ENCODE assay signal across 9 mouse cellular contexts in the genomic region with DNA sequence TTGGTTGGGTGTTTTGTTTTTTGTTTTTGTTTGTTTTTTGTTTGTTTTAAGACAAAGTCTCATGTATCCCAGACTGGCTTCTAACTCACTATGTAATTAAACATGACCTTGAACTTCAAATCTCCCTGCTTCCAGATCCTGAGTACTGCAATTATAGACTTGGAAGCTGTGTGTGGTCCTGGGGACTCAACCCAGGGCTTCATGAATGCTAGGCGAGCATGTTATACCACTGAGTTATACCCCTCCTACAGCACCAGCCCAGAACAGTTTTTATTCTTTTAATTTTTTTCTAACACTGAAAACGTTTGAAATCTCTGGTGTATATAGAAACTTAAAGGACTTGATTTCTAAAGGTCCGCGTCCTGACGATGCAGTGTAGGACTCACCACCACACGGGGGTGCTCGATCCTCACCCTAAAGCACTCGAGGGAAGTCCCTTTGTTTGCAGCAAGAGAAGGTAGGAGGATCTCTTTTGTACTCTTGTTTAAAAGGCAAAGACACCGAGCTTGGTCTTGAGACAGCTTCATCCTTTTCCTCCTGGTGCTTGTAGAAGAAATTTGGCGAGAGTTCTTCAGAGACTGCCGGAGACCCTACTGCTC.
A peak's percentile ranks its signal among the peaks of the same experiment; 100 is the strongest.
DNase-seq lines count a peak whose midpoint lies in the region; ATAC-seq and TF ChIP-seq lines count a peak whose summit lies in the region.
"Had no signal": no experiment of that assay in that cellular context is flagged by ENCODE, and none has a peak within 500 bp of the region (broad histone marks: within the 10 kb centered on the region; RNA-seq: fewer than 3 reads in every experiment).

No protein-coding gene starts in this region.

- H3K27me3 ChIP-seq in embryonic facial prominence, embryonic 10.5 days (replicated peaks; ENCODE audit: low read depth, poor library complexity, severe bottlenecking): no peaks in the 10 kb centered on the region
- H3K27me3 ChIP-seq in heart, adult 2 months (ENCODE audit: control insufficient read depth, insufficient read depth, low read length): no peaks in the 10 kb centered on the region
- H3K27me3 ChIP-seq in limb, embryonic 13.5 days: no peaks in the 10 kb centered on the region
- no peaks in the 10 kb centered on the region for H3K27me3 ChIP-seq in splenic B cell, adult 2 months (ENCODE audit: control insufficient read depth, insufficient read depth, low read length, poor library complexity, severe bottlenecking)
- H3K27me3 ChIP-seq: embryonic facial prominence, embryonic 13.5 days had no signal

- H3K9ac ChIP-seq in heart, adult 2 months (ENCODE audit: low read depth, low read length): no peak overlapping the region
- no peak overlapping the region for H3K9ac ChIP-seq in limb, embryonic 13.5 days
- H3K9ac ChIP-seq: embryonic facial prominence, embryonic 13.5 days had no signal

- H3K27ac ChIP-seq in embryonic facial prominence, embryonic 10.5 days (replicated peaks): no peak overlapping the region; the same call in 1 of the 2 replicates
- no peak overlapping the region for H3K27ac ChIP-seq in heart, adult 2 months
- H3K27ac ChIP-seq in limb, embryonic 13.5 days: no peak overlapping the region
- H3K27ac ChIP-seq: embryonic facial prominence, embryonic 13.5 days had no signal

- peak; percentile 91 for TF ChIP-seq EP300 in heart, adult 2 months (IDR thresholded peaks at IDR 0.05; ENCODE audit: insufficient read depth, low read depth, low read length)

- intact Hi-C loops in heart, adult 2 months (cut with DNase I): loop anchor here (1.0 to 5.0 kb wide), 4 partner anchors 96 to 665 kb away; partner anchors contain the start of gene Dip2c

- no peak for TF ChIP-seq POLR2A in heart, adult 2 months (IDR thresholded peaks at IDR 0.05; ENCODE audit: insufficient read depth, low read depth, low read length)

- H3K79me2 ChIP-seq in heart, adult 2 months (replicated peaks; ENCODE audit: control insufficient read depth, insufficient read depth, low read length): no peaks in the 10 kb centered on the region

- H3K4me1 ChIP-seq in embryonic facial prominence, embryonic 10.5 days: peaks cover 21% of the 10 kb centered on the region
- no peaks in the 10 kb centered on the region; the same call in 1 of the 2 replicates for H3K4me1 ChIP-seq in heart, adult 2 months (ENCODE audit: control insufficient read depth, insufficient read depth, low read length)
- peaks cover 11% of the 10 kb centered on the region for H3K4me1 ChIP-seq in limb, embryonic 13.5 days

- no peaks in the 10 kb centered on the region for H3K9me3 ChIP-seq in embryonic facial prominence, embryonic 10.5 days
- no peaks in the 10 kb centered on the region for H3K9me3 ChIP-seq in limb, embryonic 13.5 days
- H3K9me3 ChIP-seq: embryonic facial prominence, embryonic 13.5 days had no signal

- DNase-seq in B cell, adult 2 months: peak; percentile 86 to 88
- peak; percentile 89 for DNase-seq in adrenal gland, postnatal 14 days
- DNase-seq in embryonic facial prominence, embryonic 10.5 days (ENCODE audit: low spot score): peak; percentile 84
- DNase-seq in heart, adult 2 months: peak; percentile 74 to 84
- DNase-seq in kidney, adult 9 months: peak; percentile 83
- peak; percentile 83 for DNase-seq in neural tube, embryonic 10.5 days (ENCODE audit: extremely low spot score, low spot score)
- DNase-seq in splenic B cell, adult 2 months (ENCODE audit: low read depth, low spot score): peak; percentile 86

- WGBS in embryonic facial prominence, embryonic 10.5 days: 11% methylated on average over 11 of the region's 11 CpGs
- WGBS in heart, adult 2 months: 11% methylated on average over 11 of the region's 11 CpGs
- WGBS in limb, embryonic 13.5 days: 12% methylated on average over 11 of the region's 11 CpGs

- peak; percentile 59; the same call in 1 of the 2 replicates for ATAC-seq in limb, embryonic 13.5 days (ENCODE audit: low FRiP score, low read depth)

- TF ChIP-seq CTCF in heart, adult 2 months (IDR thresholded peaks at IDR 0.05): peak; percentile 96

- H3K36me3 ChIP-seq in embryonic facial prominence, embryonic 10.5 days (replicated peaks): 0 out of 2 replicates have a peak, but pooled peaks cover under 1% of the 10 kb centered on the region
- H3K36me3 ChIP-seq in heart, adult 2 months (ENCODE audit: control insufficient read depth, insufficient read depth, low read length): no peaks in the 10 kb centered on the region
- H3K36me3 ChIP-seq in limb, embryonic 13.5 days: no peaks in the 10 kb centered on the region
- H3K36me3 ChIP-seq in splenic B cell, adult 2 months (ENCODE audit: control insufficient read depth, insufficient read depth, low read length, poor library complexity, severe bottlenecking): no peaks in the 10 kb centered on the region
- H3K36me3 ChIP-seq: embryonic facial prominence, embryonic 13.5 days had no signal

- no peak overlapping the region for H3K4me2 ChIP-seq in limb, embryonic 13.5 days (replicated peaks)
- H3K4me2 ChIP-seq: embryonic facial prominence, embryonic 13.5 days had no signal

- no peak overlapping the region for H3K4me3 ChIP-seq in embryonic facial prominence, embryonic 10.5 days
- no peak overlapping the region for H3K4me3 ChIP-seq in heart, adult 2 months
- no peak overlapping the region for H3K4me3 ChIP-seq in limb, embryonic 13.5 days
- H3K4me3 ChIP-seq: embryonic facial prominence, embryonic 13.5 days had no signal
